Mouse (Mus musculus) splenic B cell, adult 2 months (primary cell): ENCODE measurements around the gene Xlr5a.
"Not testable (repeated sequence)": the region's sequence is repeated elsewhere in the genome, so short reads cannot be mapped to it uniquely, and the experiment has no call there.

Experiments used
- DNase-seq: peaks from one replicate; pipeline ENCODE4 v3.0.0-alpha.2; 2011; ENCODE audit warnings: low read depth, low spot score
- H3K27me3 ChIP-seq: 2 replicates; pipeline ENCODE4 v1.6.1; 2012; ENCODE audit warnings: mild to moderate bottlenecking, low read length, moderate library complexity, mixed read lengths; ENCODE audit not compliant: control insufficient read depth, poor library complexity, insufficient read depth, severe bottlenecking
- H3K36me3 ChIP-seq: 2 replicates; pipeline ENCODE4 v1.6.1; 2012; ENCODE audit warnings: mild to moderate bottlenecking, low read length, moderate library complexity, mixed read lengths; ENCODE audit not compliant: control insufficient read depth, poor library complexity, insufficient read depth, severe bottlenecking

Gene Xlr5a

GRCm38 (mm10) chrX:73227914-73228605 is 64.7 kb downstream of the Xlr5a start, which contains the start of gene F8a:
Gene F8a (plus strand): TSS chrX:73228291.
- peak; percentile 88 for DNase-seq
- no peaks in the 10 kb centered on the region for H3K36me3 ChIP-seq
- no peaks in the 10 kb centered on the region for H3K27me3 ChIP-seq

GRCm38 (mm10) chrX:73225365-73225764 is 67.4 kb downstream of the Xlr5a start:
- Histone ChIP-seq H3K36me3 (no peaks in the 10 kb centered on the region), H3K27me3 (no peaks in the 10 kb centered on the region)
- no peak for DNase-seq

GRCm38 (mm10) chrX:73213819-73214564 is 78.8 kb downstream of the Xlr5a start, which contains the start of gene Xlr4b:
Gene Xlr4b (plus strand): TSS chrX:73214333.
- not testable (repeated sequence) for H3K27me3 ChIP-seq, H3K36me3 ChIP-seq, DNase-seq

GRCm38 (mm10) chrX:73191934-73192333 is 100.8 kb downstream of the Xlr5a start, which contains the start of gene Xlr3b:
Gene Xlr3b (plus strand): TSS chrX:73192207.
- H3K36me3 ChIP-seq, H3K27me3 ChIP-seq: not testable (repeated sequence)
- peak; percentile 18 for DNase-seq

- not testable (repeated sequence) for DNase-seq, H3K36me3 ChIP-seq, H3K27me3 ChIP-seq
Measured at GRCm38 (mm10) chrX:73176889-73177288, 115.9 kb downstream of the Xlr5a start, which contains the start of gene Spin2d. Gene Spin2d (minus strand): TSS chrX:73176989.

GRCm38 (mm10) chrX:73149350-73149749 is 143.4 kb downstream of the Xlr5a start, which contains the start of gene DXBay18:
Gene DXBay18 (minus strand): TSS chrX:73149450.
- not testable (repeated sequence) for DNase-seq, H3K27me3 ChIP-seq, H3K36me3 ChIP-seq

GRCm38 (mm10) chrX:73148496-73148895 is 144.3 kb downstream of the Xlr5a start, which contains the start of gene Xlr5b:
Gene Xlr5b (plus strand): TSS chrX:73148796.
- not testable (repeated sequence) for H3K36me3 ChIP-seq, H3K27me3 ChIP-seq, DNase-seq

- H3K27me3 ChIP-seq, H3K36me3 ChIP-seq, DNase-seq: not testable (repeated sequence)
Measured at GRCm38 (mm10) chrX:73143218-73143618, 149.6 kb downstream of the Xlr5a start.

GRCm38 (mm10) chrX:73122859-73123829 is 169.6 kb downstream of the Xlr5a start:
- H3K27me3 ChIP-seq, DNase-seq: not testable (repeated sequence)

GRCm38 (mm10) chrX:73116747-73117146 is 176.0 kb downstream of the Xlr5a start, which contains the start of gene Gm14685:
Gene Gm14685 (plus strand): TSS chrX:73117047.
- not testable (repeated sequence) for H3K27me3 ChIP-seq, DNase-seq, H3K36me3 ChIP-seq

More at GRCm38 (mm10) chrX:73122859-73123829, 169.6 kb downstream of the Xlr5a start:
- not testable (repeated sequence) for H3K36me3 ChIP-seq

GRCm38 (mm10) chrX:73096941-73097508 is 195.8 kb downstream of the Xlr5a start, which contains the start of gene Xlr3a:
Gene Xlr3a (minus strand): TSS chrX:73097095.
- H3K36me3 ChIP-seq, H3K27me3 ChIP-seq: not testable (repeated sequence)
- peak; percentile 0 for DNase-seq

GRCm38 (mm10) chrX:73082267-73083055 is 210.3 kb downstream of the Xlr5a start, which contains the start of gene Xlr4a:
Gene Xlr4a (minus strand): TSS chrX:73082478.
- H3K27me3 ChIP-seq, H3K36me3 ChIP-seq: not testable (repeated sequence)
- peak; percentile 4 for DNase-seq

- H3K36me3 ChIP-seq, DNase-seq, H3K27me3 ChIP-seq: not testable (repeated sequence)
Measured at GRCm38 (mm10) chrX:73066765-73067312, 225.9 kb downstream of the Xlr5a start.
